Mouse (Mus musculus) liver, postnatal 0 days (tissue): ENCODE results near the gene Tstd1.

Experiments
- CTCF ChIP-seq: sonication (generic); IDR thresholded peaks from 2 replicates; pipeline ENCODE4 v1.5.1; 2016; ENCODE audit warnings: antibody characterized with exemption, low read depth
- EP300 ChIP-seq: IDR thresholded peaks from 2 replicates; pipeline ENCODE4 v1.6.1; 2016; ENCODE audit warnings: antibody characterized with exemption, low read depth, mild to moderate bottlenecking

DNA sequence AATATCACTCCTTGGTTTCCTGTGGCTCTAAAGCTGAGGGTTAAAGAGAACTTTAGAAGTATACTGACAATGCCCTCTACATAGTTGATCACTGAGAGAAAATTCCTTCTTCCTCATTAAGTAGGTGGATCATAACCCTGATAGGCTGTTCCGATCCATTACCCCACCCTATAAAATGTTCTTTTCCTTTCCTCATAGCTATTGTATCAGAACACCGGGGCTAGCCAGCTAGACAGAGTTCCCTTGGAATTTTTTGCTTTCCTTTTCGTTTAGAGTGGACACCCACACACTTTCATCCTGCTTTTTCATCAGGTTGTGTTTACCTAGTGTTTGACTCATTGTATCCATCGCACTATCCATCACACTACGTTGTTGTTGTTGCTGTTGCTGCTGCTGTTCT, 6.0 kb downstream of the Tstd1 start:
- TF ChIP-seq CTCF (no peak), EP300 (no peak)
